Mouse (Mus musculus) lung, embryonic 14.5 days (tissue): ENCODE data around the gene Wwox. TPM values are rescaled to one million over a fixed set of nuclear protein-coding genes. Genes with fewer than 3 reads are reported as not detected.

Source experiments
- ATAC-seq: fragments of 200-750 bp; cut with Nextera tagmentation; 2 replicates; pipeline ENCODE4 v1.8.0; 2017; ENCODE audit warnings: mild to moderate bottlenecking, moderate TSS enrichment, moderate library complexity; ENCODE audit not compliant: insufficient read depth
- DNase-seq: peaks from one replicate; pipeline ENCODE4 v3.0.0-alpha.2; 2015
- H3K27ac ChIP-seq: fragments of 300-500 bp; sonication (generic); 2 replicates; pipeline ENCODE4 v1.5.1; 2014; ENCODE audit warnings: low read depth, mild to moderate bottlenecking, moderate library complexity
- H3K27me3 ChIP-seq: fragments of 300-500 bp; sonication (generic); 2 replicates; pipeline ENCODE4 v1.6.1; 2014; ENCODE audit warnings: low read length, control low read depth; ENCODE audit not compliant: insufficient read depth
- H3K36me3 ChIP-seq: fragments of 300-500 bp; sonication (generic); 2 replicates; pipeline ENCODE4 v1.6.1; 2014; ENCODE audit warnings: control low read depth; ENCODE audit not compliant: insufficient read depth
- H3K4me1 ChIP-seq: fragments of 300-500 bp; sonication (generic); 2 replicates; pipeline ENCODE4 v1.6.1; 2014; ENCODE audit warnings: antibody characterized with exemption, control low read depth; ENCODE audit not compliant: insufficient read depth
- H3K4me2 ChIP-seq: fragments of 300-500 bp; sonication (generic); 2 replicates; pipeline ENCODE4 v1.6.1; 2014; ENCODE audit warnings: mild to moderate bottlenecking
- H3K4me3 ChIP-seq: fragments of 300-500 bp; sonication (generic); 2 replicates; pipeline ENCODE4 v1.5.1; 2014; ENCODE audit warnings: low read depth, low read length
- H3K9ac ChIP-seq: fragments of 300-500 bp; sonication (generic); 2 replicates; pipeline ENCODE4 v1.6.1; 2014
- H3K9me3 ChIP-seq: fragments of 300-500 bp; sonication (generic); 2 replicates; pipeline ENCODE4 v1.6.1; 2016; ENCODE audit warnings: low read depth, low read length, control low read depth
- CTCF ChIP-seq: IDR thresholded peaks from 2 replicates; pipeline ENCODE4 v1.5.1; 2016; ENCODE audit warnings: antibody characterized with exemption, low read depth
- WGBS: fragments of 180-500 bp; shearing (Covaris S2); extraction: QIAGEN DNeasy Blood & Tissue Kit; methylation state at CpG from one replicate; pipeline ENCODE4 v1.1.7; 2014; 5-methylcytosine and 5-hydroxymethylcytosine counted together
- polyA plus RNA-seq: library from polyadenylated mRNA; unstranded; fragments of >200 nt; fragmentation: Nextera tagmentation; extraction: Ambion mirVana; gene quantifications from 2 replicates; pipeline ENCODE4 v1.2.1, GENCODE M21; 2014

Gene Wwox
- polyA plus RNA-seq, 1 experiment from 2014 or later: 16.1 TPM

DNA sequence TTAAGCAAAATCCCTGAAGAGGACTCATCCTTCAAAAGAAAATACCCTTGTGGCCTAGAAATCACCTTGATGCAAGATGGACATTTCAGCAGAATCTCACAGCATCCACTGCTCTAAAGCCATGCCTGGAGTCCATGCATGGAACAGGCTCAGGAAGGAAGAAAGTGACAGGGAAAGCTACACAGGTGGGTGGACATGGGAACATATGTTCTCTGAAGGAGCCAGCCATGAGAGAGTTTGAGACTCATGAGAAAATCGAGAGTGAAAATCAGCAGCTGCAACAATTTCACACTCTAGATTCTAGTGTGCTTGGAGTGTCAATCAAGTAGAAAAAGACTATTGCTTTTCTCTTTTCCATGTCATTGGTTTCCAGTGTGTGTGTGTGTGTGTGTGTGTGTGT is 896.9 kb downstream of the Wwox start:
- Histone ChIP-seq H3K4me3 (no peak overlapping the region), H3K36me3 (no peaks in the 10 kb centered on the region), H3K4me2 (no peak overlapping the region), H3K4me1 (no peaks in the 10 kb centered on the region), H3K9ac (no peak overlapping the region), H3K27ac (no peak overlapping the region), H3K9me3 (no peaks in the 10 kb centered on the region), H3K27me3 (no peaks in the 10 kb centered on the region)
- no peak for TF ChIP-seq CTCF
- WGBS: 83% methylated on average over 1 of the region's 1 CpGs
- no peak for DNase-seq
- ATAC-seq: no peak

DNA sequence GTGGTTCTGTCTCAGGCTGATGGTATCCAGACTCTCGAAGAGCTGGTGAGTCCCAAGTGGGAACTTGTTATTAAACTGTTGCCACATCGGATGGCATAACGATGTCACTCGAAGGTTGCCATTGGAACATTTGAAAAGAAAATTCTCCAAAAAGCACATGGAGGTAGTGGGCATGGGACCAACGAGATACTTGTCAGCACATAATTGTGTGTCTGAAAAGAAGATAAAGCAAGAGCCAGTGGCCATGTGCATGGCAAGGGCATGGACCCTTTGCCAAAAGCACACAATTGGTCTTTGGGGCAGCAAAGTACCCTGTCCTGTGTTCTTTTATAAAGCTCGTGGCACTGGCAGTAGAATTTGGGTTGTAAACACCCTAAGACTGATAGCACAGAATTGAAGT is 909.2 kb downstream of the Wwox start:
- Histone ChIP-seq H3K4me3 (no peak overlapping the region), H3K27ac (no peak overlapping the region), H3K9ac (no peak overlapping the region), H3K27me3 (no peaks in the 10 kb centered on the region), H3K36me3 (no peaks in the 10 kb centered on the region), H3K9me3 (no peaks in the 10 kb centered on the region; the same call in 1 of the 2 replicates), H3K4me1 (no peaks in the 10 kb centered on the region), H3K4me2 (no peak overlapping the region)
- no peak for TF ChIP-seq CTCF
- 78% methylated on average over 6 of the region's 6 CpGs for WGBS
- no peak for DNase-seq
- ATAC-seq: no peak

DNA sequence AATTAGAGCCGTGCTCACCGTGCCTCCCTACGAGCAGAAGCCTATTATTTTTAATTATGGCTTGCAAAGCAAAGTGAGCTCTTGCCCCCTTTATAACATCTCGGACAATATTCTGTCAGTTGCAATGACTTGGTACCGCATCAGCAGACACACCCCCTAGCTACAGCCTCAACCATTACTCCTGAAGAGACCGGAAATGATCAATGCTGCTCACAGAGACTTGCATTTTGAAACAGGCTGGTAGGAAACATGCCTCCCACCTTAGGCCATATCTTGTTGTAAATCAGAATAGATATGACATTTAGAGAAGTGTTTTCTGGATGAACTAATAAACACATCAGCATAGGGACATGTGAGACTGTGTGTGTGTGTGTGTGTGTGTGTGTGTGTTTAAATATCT is 911.3 kb downstream of the Wwox start:
- Histone ChIP-seq H3K27me3 (no peaks in the 10 kb centered on the region), H3K9me3 (peaks cover 5% of the 10 kb centered on the region), H3K4me1 (no peaks in the 10 kb centered on the region), H3K27ac (no peak overlapping the region), H3K4me3 (no peak overlapping the region), H3K9ac (no peak overlapping the region), H3K4me2 (no peak overlapping the region), H3K36me3 (no peaks in the 10 kb centered on the region)
- TF ChIP-seq CTCF: no peak
- no peak for DNase-seq
- no peak for ATAC-seq
- 85% methylated on average over 6 of the region's 6 CpGs for WGBS

DNA sequence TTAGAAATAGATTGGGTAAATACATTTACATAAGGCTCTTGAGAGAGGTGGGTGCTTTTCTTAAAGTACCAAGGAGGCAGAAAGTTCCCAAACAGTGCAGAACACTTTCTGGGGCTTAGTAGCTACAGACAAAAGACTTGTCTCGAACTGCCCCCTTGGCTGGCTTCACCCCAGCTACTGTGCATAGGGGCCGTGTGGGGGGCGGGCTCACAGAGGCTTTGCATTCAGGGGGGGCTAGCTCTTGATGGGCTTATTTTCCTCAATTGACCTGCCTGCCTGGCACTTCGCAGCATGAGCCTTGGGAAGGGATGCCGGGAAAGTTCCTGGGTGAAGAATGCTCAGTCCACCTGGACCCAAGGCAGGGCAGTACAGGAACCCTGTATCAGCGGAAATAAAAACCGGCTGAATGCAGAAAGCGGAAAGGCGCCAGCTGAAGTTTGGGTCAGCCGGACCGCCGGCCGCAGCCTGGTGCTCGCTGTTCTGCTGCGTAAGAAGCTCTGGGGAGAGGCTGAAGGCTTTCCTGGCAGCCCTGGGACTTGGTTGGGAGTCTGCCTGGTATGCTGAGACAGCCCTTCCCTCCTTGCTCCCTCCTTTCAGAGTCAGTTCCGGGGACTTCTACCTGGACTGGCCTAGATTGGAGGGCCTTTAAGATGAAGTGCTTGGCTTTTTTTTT is 918.3 kb downstream of the Wwox start:
- H3K36me3 ChIP-seq: no peaks in the 10 kb centered on the region
- TF ChIP-seq CTCF: no peak
- ATAC-seq: no peak
- DNase-seq: peak; percentile 31
- H3K4me2 ChIP-seq: no peak overlapping the region
- no peak overlapping the region for H3K4me3 ChIP-seq
- no peak overlapping the region for H3K27ac ChIP-seq
- 52% methylated on average over 16 of the region's 16 CpGs for WGBS
- H3K4me1 ChIP-seq: no peaks in the 10 kb centered on the region
- H3K9me3 ChIP-seq: peaks cover 5% of the 10 kb centered on the region
- H3K27me3 ChIP-seq: no peaks in the 10 kb centered on the region
- no peak overlapping the region for H3K9ac ChIP-seq

DNA sequence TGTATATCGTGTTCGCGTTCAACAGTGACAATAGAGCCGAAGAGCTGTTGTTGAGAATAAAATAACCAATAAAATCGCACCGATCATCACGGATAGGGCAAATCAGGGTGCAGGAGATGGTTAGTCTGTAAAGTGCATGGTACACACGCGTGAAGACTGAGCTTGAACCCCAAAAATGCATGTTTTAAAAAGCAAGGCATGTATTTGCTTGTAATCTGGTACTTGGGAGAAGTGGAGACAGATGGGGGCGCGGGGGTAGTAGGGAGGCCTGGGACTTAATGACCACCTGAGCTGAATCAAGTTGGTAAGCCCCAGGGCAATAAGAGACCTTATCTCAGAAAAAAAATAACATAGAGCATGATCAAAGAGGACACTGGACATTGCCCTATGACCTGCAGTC is 919.0 kb downstream of the Wwox start:
- Histone ChIP-seq H3K27ac (no peak overlapping the region), H3K27me3 (no peaks in the 10 kb centered on the region), H3K9ac (no peak overlapping the region), H3K9me3 (peaks cover 5% of the 10 kb centered on the region), H3K36me3 (no peaks in the 10 kb centered on the region), H3K4me2 (no peak overlapping the region), H3K4me1 (no peaks in the 10 kb centered on the region), H3K4me3 (no peak overlapping the region)
- WGBS: 91% methylated on average over 11 of the region's 11 CpGs
- TF ChIP-seq CTCF: no peak
- no peak for ATAC-seq
- no peak for DNase-seq

DNA sequence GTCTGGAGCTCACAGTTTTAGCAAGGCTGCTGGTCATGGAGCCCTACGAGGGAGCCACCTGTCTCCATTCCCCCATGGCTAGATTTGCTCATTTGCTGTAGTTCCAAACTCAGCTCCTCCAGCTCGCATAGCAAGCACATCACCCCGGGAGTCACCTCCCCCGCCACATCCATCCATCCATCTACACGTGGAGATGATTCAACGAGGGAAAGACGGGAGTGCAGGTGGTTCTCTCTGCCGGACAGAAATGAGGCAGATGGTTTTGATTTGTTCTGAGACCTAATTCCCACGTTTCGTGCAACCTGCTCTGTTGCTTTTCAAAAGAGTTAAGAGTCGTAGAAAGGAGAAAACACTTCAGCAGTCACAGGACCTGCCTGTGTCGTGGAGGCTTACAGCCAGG is 920.2 kb downstream of the Wwox start:
- Histone ChIP-seq H3K27me3 (no peaks in the 10 kb centered on the region), H3K36me3 (no peaks in the 10 kb centered on the region), H3K9me3 (no peaks in the 10 kb centered on the region), H3K27ac (no peak overlapping the region), H3K4me3 (no peak overlapping the region), H3K4me2 (no peak overlapping the region), H3K9ac (no peak overlapping the region), H3K4me1 (no peaks in the 10 kb centered on the region)
- no peak for ATAC-seq
- 28% methylated on average over 12 of the region's 12 CpGs for WGBS
- DNase-seq: no peak
- TF ChIP-seq CTCF: no peak

DNA sequence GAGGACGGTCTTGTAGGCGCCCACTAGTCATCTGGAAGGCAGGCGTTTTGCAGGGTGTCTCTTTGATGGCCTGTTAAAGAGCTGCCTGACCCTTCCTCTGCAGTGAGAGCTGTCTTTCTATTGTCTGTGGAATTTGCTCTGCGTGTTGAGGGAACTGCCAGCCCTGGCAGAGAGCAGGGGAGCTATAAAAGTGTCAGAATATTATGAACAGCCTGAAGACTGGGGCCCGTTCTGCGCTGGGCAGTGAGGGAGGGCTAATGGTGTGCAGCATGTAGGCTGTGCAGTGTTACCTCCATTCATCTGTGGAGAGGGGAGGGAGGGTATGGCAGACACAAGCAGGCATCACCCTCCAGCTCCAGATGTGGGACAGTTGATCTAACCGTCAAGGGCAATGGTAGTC is 923.1 kb downstream of the Wwox start:
- DNase-seq (no peak), ATAC-seq (no peak)
- Histone ChIP-seq H3K4me2 (no peak overlapping the region), H3K27ac (no peak overlapping the region), H3K9me3 (no peaks in the 10 kb centered on the region), H3K4me1 (no peaks in the 10 kb centered on the region), H3K4me3 (no peak overlapping the region), H3K36me3 (no peaks in the 10 kb centered on the region), H3K27me3 (no peaks in the 10 kb centered on the region), H3K9ac (no peak overlapping the region)
- 43% methylated on average over 7 of the region's 7 CpGs for WGBS
- TF ChIP-seq CTCF: no peak
